Mouse (Mus musculus): ENCODE data around the gene Olfr1341. TPM values are rescaled to one million over a fixed set of nuclear protein-coding genes. Genes with fewer than 3 reads are reported as not detected.

The Olfr1341 gene
- not detected for total RNA-seq (2022)

- no peak for DNase-seq (ENCODE audit: low spot score in 2 of 2)
Observed at GRCm38 (mm10) chr4:118703223-118703622, at the start of gene Olfr1341. Gene Olfr1341, plus strand, starts transcription at chr4:118703523.

- DNase-seq (ENCODE audit: low spot score in 2 of 2): no peak
Observed at GRCm38 (mm10) chr4:118658652-118659051, 44.7 kb upstream of the Olfr1341 start, which contains the start of gene Olfr62. Gene Olfr62, plus strand, starts transcription at chr4:118658952.

GRCm38 (mm10) chr4:118687086-118687485 lies 16.2 kb upstream of the Olfr1341 start:
- no peak for DNase-seq (ENCODE audit: low spot score in 2 of 2)

DNA sequence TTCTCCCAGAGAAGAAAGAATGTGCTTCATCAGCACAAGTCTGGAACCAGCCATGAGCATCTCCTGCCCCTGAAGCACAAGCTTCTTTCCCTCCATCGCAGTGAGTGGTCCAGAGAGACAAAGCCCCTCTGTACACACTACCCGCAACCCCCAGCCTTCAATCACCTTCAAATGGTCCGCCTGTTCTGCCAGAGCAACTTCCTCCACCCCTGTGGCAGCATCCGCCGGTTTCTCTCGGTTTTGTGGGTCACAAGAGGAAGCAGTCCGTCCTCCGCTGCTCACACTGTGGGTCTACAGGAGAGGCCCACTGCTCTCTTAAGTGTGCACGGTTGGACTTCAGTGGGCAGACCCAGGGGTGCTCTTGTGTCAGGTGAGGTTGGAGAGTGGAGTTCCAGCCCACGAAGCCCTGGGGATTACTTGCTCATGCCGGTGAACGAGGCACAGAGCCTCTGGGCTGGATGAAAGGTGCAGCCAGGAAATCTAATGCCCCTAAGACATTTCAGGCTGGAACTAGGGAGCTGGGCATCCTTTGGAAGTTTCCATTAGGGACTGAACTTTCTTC lies 10.8 kb upstream of the Olfr1341 start, which contains the start of gene Olfr1342:
Gene Olfr1342 (minus strand): TSS at position 345 of the 562 bp plus-strand sequence.
- DNase-seq (ENCODE audit: low spot score in 2 of 2): no peak

GRCm38 (mm10) chr4:118693812-118694211 lies 9.5 kb upstream of the Olfr1341 start:
- no peak for DNase-seq (ENCODE audit: low spot score in 2 of 2)

DNA sequence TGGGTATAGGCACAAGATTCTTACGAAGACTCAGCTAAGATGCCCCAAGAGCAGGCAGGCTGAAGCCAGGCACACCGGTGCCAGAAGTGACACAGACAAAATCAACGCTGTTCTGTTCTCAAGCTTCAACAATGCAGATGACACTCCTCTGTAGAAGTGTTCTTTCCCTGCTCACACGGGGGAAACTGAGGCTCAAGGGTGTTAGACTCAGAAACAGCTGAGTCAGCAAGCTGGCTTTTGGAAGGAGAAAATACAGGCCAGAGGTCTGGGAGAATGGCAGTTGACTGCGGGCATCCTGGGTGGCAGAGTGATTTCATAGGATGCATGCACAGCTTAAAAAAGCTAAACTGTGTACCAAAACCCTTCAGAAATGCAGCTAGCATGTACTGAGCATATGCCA lies 4.8 kb downstream of the Olfr1341 start:
- DNase-seq (ENCODE audit: low spot score in 2 of 2): no peak

DNA sequence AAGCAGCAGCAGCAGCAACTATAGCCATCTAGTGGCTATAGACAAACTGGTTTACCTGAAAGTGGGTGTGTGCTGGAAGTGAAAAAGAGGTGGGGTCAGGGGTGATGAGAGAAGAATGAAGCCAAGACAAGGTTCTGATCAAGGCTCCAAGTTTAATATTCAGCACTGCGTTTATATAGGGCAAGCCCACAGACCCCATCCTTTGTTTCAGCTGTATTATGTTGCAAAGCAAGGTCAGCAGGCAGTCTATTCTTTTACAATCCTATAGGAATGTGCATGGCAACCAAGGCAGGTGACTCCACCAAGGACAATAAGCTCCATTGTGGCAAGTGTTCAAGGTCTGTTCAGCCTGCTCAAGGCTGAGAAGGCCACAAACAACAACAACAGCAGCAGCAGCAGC lies 8.3 kb downstream of the Olfr1341 start:
- DNase-seq (ENCODE audit: low spot score in 2 of 2): no peak

- DNase-seq (ENCODE audit: low spot score in 2 of 2): no peak
Observed at GRCm38 (mm10) chr4:118719838-118720237, 16.5 kb downstream of the Olfr1341 start, which contains the start of gene Olfr1340. Gene Olfr1340, plus strand, starts transcription at chr4:118720138.

DNA sequence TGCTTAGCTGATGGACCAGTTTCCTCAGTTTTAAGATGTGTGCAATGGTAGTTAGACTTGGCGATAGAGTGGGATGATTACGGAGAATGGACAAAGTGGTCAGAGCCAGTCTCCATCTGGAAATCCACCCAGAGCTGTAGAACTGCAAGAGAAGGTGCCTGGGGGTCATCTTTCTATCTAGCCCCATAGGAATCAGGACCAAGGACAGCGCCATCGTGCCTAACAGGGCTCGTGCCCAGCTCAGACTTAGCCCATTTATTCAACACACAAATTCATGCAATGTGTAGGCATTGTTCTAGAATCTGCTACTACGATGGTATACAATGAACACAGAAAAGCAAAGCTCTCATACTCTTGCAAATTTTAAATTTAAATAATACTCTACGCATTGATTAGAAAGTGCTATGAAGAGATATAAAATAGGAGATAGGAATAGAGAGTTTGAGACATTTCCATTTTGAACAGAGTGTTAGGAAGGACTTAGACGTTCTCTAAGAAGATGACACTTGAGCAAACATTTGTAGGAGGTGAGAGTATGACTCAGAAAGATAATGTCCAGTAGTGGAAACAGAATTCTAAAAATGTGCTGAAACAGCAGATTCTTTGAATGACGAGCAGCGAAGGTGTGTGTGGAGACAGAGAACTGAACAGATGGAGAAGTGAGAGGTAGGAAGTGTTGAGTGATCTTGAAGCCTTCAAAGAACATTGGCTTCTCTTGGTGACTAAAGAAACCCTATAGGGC lies 18.6 kb downstream of the Olfr1341 start:
- no peak for DNase-seq (ENCODE audit: low spot score in 2 of 2)

- no peak for DNase-seq (ENCODE audit: low spot score in 2 of 2)
Observed at GRCm38 (mm10) chr4:118731875-118732274, 28.6 kb downstream of the Olfr1341 start, which contains the start of gene Olfr1339. Gene Olfr1339, plus strand, starts transcription at chr4:118732175.

GRCm38 (mm10) chr4:118739574-118739973 lies 36.3 kb downstream of the Olfr1341 start:
- no peak for DNase-seq (ENCODE audit: low spot score in 2 of 2)

GRCm38 (mm10) chr4:118740988-118741698 lies 37.8 kb downstream of the Olfr1341 start:
- no peak for DNase-seq (ENCODE audit: low spot score in 2 of 2)

- DNase-seq (ENCODE audit: low spot score in 2 of 2): no peak
Observed at GRCm38 (mm10) chr4:118741881-118742280, 38.6 kb downstream of the Olfr1341 start.

DNA sequence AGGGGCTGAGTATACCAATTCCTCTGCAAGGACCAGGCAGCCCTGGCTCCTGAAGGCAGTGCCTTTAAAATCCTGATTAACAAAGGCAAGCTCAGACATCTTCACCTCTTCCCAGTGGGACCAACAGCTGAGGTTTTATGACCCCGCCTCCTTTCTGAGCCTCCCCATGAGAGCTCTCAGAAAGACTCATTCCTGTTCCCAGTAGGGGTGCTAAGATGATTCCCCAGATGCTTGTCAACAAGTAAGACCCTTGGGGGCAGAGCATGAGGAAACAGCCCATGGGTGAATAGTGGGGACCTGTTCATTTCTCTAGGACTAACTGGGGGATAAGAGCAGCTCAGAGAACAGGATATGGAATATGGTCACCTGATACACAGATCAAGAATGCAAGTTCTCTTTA lies 55.3 kb downstream of the Olfr1341 start, which contains the start of gene Olfr1338:
Gene Olfr1338 (minus strand): TSS at position 101 of the 400 bp plus-strand sequence.
- no peak for DNase-seq (ENCODE audit: low spot score in 2 of 2)

Other genes starting within 250 kb of the Olfr1341 start
- not detected for gene Mpl, start 246.0 kb upstream of the Olfr1341 start, total RNA-seq (2022)
- gene Tie1, start 213.5 kb upstream of the Olfr1341 start, total RNA-seq (2022): 10 to 100 TPM in 2 of 4 experiments, 1 to 10 TPM in 2; 9.0 to 13.3 (median 10.2) TPM
- gene 2610528J11Rik, start 176.5 kb upstream of the Olfr1341 start, total RNA-seq (2022): not detected
- not detected for gene Tmem125, start 159.5 kb upstream of the Olfr1341 start, total RNA-seq (2022)
- gene Cfap57, start 82.7 kb upstream of the Olfr1341 start, total RNA-seq (2022): not detected
- gene Ebna1bp2, start 82.7 kb upstream of the Olfr1341 start, total RNA-seq (2022): 10 to 100 TPM; 22.3 to 30.7 (median 25.1) TPM
- not detected for gene Olfr62, start 44.6 kb upstream of the Olfr1341 start, total RNA-seq (2022)
- not detected for gene Olfr1342, start 10.8 kb upstream of the Olfr1341 start, total RNA-seq (2022)
- gene Olfr1340, start 16.6 kb downstream of the Olfr1341 start, total RNA-seq (2022): not detected
- not detected for gene Olfr1339, start 28.7 kb downstream of the Olfr1341 start, total RNA-seq (2022)
- gene Olfr1338, start 55.2 kb downstream of the Olfr1341 start, total RNA-seq (2022): not detected
- not detected for gene Olfr1337, start 79.1 kb downstream of the Olfr1341 start, total RNA-seq (2022)
- not detected for gene Olfr1335, start 106.4 kb downstream of the Olfr1341 start, total RNA-seq (2022)
- not detected for gene Olfr1333, start 132.8 kb downstream of the Olfr1341 start, total RNA-seq (2022)
- not detected for gene Olfr1331, start 161.1 kb downstream of the Olfr1341 start, total RNA-seq (2022)
- not detected for gene Olfr1330, start 185.1 kb downstream of the Olfr1341 start, total RNA-seq (2022)
- gene Olfr1329, start 213.9 kb downstream of the Olfr1341 start, total RNA-seq (2022): not detected
- gene Olfr1328, start 235.1 kb downstream of the Olfr1341 start, total RNA-seq (2022): not detected

All from gastrocnemius, adult 8-10 months (tissue).